Mouse (Mus musculus): ENCODE measurements around the gene Dcdc2b. TPM values are rescaled to one million over a fixed set of nuclear protein-coding genes. Genes with fewer than 3 reads are reported as not detected.

The Dcdc2b gene
- polyA plus RNA-seq (2012; rRNA removed), result 5.6 and 7.6 TPM in 2 replicates

DNA sequence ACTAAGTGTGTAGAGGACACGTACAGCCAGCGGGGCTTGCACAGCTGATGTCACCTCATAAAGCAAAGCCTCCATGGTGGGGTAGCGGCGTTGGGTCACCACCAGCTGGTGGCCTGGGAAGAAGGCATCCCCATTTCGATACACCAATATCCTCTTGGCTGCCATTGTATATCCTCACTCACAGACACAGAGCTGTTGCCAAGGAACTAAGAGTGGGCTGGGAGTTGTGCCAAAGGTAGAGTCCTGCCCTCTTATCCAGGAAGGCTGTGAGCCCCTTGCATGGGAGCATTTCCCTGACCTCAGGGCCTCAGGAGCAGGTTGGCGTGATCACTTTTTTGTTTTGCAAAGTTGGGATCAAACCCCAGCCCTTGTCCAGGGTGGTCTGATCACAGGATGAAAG lies at the start of gene Dcdc2b:
Gene Dcdc2b, minus strand, starts transcription at position 165 of the 400 bp plus-strand sequence.
- DNase-seq (ENCODE audit: low spot score), result no peak

DNA sequence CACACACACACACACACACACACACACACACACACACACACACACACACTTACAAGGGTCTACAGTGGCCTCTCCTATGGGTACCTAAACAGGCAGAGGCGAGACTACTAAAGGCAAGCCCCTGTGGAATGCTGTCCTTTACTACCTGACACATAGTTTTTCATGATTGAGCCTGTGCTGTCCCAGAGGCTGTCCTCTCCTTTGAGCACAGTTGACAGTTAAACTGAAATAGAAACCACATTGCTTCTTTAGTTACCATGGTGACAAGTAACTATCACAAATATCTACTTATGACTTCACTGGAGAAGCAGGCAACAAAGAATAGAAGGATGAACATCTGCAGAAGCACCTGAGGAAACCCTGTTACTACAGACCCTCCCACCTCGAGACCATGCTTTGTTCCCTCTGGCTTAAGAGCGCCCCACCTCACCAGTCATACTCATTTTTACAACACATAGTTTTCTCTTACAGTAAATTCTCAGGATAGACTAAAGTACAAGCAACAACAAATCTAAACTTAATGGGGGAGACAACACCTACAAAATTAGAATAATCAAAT lies 48.3 kb upstream of the Dcdc2b start:
- no peak for DNase-seq (ENCODE audit: low spot score)

DNA sequence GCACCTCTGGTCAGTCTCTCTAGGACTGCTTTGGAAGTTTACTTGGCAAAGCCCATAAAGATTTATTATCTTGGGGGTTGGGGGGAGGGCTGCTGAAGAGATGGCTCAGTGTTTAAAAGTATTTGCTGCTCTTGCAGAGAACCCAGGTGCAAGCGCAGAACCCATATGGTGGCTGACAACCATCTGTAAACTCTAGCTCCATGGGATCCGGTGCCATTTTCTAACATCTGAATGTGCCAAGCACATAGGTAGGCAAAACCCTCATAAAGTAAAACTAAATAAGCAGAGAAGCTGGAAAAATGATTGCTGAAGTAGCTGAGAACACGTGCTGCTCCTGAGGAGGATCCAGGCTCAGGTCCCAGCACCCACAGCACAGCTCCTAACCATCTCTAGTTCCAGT lies 47.5 kb upstream of the Dcdc2b start:
- DNase-seq (ENCODE audit: low spot score), result no peak

DNA sequence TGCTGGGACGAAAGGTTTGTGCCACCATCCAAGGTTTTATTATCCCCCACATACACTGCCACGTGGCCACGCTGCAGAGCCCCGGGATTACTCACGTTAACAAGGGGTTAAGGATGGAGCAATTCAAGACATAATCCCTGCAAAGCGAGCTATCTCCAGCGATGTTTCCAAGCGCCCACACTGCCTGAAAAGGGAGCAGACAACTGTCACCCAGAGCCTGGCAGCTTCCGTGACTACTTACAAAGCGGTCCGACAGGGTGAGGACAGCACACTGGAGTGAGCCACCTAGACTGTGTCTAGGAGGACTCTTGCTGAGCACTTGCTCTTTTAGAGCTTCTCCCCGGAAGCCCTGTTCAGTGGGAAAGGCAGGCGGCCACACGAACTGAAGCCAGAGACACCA lies 40.7 kb upstream of the Dcdc2b start:
- DNase-seq (ENCODE audit: low spot score), result no peak

DNA sequence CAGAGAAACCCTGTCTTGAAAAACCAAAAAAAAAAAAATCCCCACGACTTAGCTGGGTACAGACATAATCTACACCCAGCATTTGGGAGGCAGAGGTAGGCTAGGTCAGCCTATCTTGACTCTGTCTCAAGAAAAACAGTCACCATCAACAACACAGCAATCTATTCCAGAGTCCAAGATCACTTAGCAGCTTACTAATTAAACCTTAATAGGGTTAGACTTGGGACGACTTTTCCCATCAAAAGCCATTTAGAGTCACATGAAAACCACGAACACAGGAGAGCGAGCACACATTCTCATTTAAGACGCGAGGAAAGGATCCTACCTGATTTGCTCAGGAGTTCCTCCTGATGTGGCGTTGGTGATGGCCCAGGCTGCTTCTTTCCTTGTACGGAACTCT lies 36.3 kb upstream of the Dcdc2b start:
- DNase-seq (ENCODE audit: low spot score), result no peak

DNA sequence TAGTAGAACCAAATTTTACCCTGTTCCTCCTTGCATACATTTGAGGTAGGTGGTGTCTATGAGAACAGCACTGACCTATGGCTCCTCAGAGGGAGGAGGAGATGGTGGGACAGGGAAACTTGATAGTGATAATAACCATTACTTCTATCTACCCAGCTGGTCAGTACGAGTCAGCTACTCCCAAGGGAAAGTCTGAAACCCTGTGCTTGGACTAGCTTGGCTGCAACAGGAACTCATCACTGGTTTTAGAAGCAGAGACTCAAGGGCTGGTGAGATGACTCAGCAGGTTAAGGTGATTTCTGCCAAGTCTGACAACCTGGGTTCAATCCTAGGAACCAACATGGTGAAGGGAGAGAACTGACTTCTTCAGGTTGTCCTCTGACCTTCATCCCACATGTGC lies 34.6 kb upstream of the Dcdc2b start:
- no peak for DNase-seq (ENCODE audit: low spot score)

DNA sequence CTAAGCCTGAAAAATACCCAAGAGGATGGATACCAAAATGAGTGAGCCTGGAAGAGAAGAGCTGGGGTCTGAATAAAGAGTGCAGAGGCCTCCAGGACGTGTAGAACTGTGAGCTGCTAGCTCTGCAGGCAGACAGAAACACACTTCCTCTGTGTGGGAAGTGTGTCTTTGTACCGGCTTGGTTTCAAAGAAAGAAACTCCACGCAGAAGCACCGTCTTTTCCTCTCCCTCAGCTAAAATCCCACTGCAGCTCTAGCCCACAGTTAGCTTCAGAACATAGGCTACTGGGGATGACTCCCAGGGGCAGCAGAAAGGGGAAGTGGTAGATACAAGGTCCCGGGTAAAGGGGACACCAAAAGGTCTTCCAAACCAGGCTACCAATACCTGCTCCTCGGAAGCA lies 31.1 kb upstream of the Dcdc2b start:
- no peak for DNase-seq (ENCODE audit: low spot score)

DNA sequence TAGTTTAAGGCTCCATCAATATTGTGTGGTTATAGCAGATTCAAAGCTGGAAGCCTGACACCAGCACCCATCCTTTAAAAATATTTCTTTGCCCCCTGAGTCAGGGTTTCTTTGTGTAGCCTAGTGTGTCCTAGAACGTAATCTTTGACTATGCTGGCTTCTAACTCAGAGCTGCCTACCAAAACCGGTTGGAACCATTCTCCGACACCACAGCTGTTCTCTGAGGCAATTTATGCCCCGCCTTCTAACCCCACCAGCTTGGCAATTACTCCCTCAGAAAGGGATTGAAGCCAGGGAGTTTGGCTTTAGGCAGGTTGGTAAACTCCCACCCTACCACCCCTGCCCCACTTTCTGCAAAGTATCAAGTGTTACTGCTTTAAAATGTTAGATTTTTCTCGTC lies 27.7 kb upstream of the Dcdc2b start:
- no peak for DNase-seq (ENCODE audit: low spot score)

DNA sequence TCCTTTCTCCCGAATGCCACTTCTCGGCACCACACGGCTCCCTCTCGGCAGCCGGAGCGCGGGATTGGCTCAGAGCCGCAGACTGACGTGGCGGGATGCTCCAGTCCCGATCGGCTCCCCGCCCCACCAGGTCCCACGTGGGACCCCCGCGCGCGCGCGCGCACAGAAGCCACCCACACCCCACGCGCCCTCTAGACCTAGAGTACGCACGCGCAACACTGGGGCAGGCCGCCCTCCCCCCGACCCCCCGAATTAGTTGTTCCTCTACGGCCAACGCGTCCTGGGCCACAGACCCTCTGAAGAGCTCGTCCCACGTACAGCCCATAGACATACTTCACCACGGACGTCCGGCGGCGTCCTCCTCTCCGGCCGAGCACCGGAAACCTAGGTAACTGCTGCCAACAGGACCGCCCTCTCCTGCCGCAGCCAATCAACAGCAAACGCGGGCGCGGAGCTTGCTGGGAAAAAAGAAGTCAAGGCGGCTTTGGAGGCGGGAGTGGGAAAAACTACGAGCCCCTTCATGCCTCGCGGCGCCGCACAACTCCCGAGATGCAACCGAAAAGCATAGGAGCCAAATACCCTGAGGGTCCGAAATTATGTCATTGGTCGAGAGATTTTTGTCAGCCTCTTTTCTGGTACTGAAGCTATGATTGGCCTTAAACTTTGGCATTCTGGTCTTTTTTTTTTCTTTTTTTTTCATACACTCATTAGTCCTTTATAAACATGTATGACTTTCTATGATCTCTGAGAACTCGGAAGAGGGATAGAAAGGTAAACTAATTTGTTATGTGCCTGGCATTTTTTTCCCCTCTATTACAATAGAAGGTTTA lies 26.8 kb upstream of the Dcdc2b start, which contains the start of gene Txlna:
Gene Txlna, minus strand, starts transcription at position 428 of the 830 bp plus-strand sequence.
- peak; percentile 86 for DNase-seq (ENCODE audit: low spot score)

DNA sequence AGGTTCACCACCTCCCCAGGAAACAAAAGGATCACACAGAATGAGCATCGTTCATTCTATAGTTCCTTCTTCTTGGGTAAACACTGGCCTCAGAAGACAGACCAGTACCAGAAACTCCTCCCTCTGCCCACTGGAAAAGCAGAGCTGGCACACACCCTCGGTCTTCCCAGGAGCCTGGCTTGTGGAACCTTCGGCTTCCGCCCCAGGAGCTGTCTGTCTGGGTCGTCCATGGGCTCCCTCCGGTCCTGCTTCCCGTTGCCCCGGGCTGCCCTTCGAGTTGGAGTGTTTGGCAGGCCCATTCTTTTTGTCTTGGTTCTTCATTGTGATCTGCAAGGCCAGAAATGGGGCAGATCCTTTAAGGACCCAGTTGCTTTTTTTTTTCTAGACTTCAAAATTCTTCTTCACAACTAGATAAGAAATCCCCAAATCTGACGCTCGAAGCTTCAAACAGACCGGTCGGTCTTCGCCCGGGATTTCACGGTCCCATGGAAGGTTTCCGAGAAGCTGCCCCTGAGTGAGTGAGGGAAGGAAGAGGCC lies 26.1 kb upstream of the Dcdc2b start:
- DNase-seq (ENCODE audit: low spot score), result no peak

DNA sequence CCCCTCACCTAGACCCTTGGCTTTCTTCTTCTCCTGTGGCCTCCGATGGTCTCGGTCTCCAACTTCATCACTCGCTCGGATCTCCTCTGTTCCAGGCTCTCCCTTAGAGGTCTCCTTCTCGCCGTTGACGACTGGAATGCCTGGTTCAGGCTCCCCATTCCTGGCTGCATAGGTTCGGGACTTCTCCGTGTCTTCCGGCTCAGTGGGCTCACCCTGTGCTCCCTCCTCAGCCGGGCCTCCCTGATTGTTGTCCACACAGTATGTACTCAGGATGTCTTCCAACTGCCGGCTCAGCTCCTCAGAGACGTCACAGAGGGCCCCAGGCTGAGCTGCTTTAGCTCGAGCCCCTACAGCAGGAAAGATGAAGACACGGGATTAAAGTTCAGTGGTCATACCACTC lies 25.2 kb upstream of the Dcdc2b start:
- DNase-seq (ENCODE audit: low spot score), result no peak

DNA sequence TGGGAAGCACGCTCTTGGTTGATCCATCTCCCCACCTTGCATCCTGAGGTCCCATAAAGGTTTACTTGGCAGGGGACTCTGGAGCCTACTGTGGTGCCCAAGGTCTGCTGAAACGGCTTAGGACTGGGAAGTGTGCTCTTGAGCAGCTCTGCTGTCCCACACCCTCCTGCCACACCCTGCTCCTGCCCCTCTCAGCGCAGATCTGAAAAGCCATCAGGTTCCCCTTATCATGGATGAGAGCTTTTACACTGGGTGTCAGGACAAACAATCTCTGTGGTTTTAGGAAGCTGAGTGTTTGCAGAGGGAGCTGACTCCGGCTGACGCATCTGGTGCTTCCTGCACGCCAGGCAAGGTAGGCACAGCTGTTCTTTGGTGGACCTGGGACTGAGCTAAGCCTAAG lies 19.8 kb upstream of the Dcdc2b start:
- no peak for DNase-seq (ENCODE audit: low spot score)

DNA sequence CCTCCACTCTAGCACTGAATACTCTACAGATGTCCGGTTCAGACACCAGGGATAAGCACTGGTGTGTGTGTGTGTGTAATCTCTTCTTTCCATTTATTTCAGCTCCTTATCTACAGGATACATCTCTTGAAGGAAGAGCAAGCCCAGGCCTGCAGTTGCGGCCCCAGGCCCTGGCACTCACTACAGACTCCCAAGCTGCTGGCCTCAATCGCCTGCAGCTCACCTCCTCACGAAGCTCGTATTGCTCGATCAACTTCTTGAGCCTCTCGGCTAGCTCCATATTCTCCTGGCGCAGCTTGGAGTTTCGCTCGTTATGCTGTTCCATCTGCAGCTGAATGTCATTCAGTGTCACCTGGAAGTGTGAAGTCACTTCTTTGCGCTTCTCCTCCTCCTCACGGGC lies 17.8 kb upstream of the Dcdc2b start:
- no peak for DNase-seq (ENCODE audit: low spot score)

DNA sequence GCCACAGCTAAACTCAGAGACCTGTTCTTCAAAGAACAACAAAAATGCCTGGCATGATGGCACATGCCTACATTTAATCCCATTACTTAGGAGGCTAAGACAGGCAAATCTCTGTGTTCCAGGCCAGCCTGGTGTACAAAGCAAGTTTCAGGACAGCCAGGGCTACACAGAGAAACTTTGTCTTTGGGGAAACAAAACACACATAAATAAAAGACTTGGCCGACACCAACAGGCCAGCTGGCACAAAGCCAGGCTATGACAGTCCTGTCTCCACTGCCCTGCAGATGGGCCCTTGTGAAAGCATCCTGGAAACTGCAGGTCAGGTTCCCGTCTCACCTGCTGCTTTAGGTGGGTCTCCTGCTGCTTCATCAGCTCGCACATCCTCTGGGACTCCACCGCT lies 16.9 kb upstream of the Dcdc2b start:
- no peak for DNase-seq (ENCODE audit: low spot score)

DNA sequence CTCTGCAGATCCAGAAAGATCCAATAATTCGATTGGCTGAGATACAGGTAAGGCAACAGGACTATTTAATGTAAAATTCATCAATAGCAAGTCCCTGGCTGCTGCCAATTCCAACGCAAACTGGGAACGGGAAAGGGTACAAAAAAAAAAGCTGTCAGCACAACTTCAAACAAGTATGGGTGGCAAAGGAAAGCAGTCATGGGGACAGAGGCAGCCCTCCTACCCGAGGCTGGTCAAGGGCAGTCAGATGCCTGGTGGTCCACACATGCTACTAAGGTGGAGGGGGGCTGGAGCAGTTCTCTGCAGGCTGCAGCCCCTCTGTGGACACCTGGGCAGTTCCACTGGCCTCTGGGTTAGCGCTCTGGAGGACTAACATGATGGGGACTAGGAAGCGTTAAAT lies 12.0 kb upstream of the Dcdc2b start:
- no peak for DNase-seq (ENCODE audit: low spot score)

DNA sequence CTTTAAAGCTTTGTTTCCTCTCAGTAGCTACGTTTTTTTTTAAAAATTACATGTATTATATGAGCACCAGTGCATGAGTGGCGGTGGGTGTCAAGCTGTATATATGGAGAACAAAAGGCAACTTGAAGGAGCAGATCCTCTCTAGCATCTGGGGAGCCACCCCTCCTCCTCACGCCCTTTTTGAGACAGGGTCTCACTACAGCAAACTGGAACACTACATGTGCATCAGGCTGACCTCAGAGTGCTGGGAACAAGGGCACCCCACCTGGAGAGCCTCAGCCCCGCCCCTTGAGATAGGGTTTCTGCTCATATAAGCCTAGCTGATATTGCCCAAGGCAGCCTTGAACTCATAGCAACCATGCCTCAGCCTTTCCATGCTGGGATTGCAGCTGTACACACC lies 11.4 kb upstream of the Dcdc2b start:
- DNase-seq (ENCODE audit: low spot score), result no peak

DNA sequence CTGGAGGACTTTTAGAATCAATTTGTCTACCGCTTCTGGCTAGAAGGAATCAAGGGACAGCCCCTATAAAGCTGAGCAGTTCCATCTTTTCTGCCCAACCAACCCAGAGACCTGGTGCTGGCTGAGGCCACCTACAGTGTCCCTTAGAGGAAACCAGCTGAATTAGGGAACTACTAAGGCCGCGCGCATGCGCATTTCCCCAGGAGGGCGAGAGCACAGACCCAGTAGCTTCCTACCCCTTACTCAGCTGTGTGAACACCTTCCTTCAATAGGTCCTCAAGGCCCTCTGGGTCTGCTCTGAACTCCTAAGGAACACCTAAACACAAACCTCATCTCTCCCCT lies 10.9 kb upstream of the Dcdc2b start:
- no peak for DNase-seq (ENCODE audit: low spot score)

DNA sequence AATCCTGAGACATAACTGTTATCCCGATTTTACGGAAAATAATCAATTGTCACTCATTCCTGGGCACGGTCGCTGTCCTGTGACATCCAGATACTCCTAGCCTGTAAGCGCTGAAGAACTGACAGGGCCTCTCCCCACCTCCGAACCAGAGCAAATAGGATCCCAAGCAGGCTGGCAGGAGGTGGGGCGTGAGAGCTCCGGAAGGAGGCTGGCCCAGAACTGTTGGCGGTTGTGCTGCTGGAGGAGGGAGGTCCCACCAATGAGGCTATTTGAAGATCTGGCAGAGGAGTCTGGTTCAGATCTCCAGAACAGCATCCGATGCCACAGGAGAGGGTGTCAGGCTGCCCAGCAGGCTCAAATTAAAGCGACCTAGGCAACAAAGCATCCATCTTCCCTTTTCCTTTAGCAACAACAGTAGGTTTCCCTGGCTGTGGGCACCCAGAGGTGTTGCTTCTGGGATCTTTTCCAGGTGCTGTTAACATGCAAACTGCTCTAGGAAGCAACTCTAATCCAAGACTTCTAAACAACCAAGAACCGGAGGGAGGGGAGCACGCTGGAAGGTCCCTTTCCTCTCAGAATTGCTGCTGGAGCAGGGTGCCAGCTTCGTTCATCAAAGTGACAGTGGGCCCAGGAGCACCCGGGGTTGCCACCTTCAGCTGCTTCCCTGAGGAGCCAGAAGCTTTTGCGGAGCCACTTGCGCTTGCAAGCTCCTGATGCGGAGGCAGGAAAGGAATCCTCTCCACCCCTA lies 10.4 kb upstream of the Dcdc2b start:
- DNase-seq (ENCODE audit: low spot score), result no peak

DNA sequence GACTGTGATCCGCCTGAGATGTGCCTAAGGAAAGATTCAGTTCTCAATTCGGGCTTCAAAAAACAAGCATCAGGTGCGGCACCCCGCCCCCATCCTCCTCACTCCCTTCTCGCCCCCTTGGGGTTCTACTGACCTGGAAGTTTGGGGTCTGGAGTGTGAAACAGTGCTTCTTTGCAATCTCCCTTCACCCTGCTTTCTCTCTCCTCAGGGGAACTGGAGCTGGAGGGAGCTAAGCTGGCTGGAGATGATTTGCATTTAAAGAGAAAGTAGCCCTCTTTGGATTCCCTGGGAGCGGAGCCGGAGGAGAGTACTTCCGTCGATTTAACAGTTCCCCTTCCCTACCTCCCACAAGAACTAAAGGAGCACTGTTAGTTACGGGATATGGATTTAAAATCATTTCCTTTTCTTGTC lies 9.6 kb upstream of the Dcdc2b start, which contains the start of gene Ccdc28b:
Gene Ccdc28b, minus strand, starts transcription at position 267 of the 411 bp plus-strand sequence.
- no peak for DNase-seq (ENCODE audit: low spot score)

DNA sequence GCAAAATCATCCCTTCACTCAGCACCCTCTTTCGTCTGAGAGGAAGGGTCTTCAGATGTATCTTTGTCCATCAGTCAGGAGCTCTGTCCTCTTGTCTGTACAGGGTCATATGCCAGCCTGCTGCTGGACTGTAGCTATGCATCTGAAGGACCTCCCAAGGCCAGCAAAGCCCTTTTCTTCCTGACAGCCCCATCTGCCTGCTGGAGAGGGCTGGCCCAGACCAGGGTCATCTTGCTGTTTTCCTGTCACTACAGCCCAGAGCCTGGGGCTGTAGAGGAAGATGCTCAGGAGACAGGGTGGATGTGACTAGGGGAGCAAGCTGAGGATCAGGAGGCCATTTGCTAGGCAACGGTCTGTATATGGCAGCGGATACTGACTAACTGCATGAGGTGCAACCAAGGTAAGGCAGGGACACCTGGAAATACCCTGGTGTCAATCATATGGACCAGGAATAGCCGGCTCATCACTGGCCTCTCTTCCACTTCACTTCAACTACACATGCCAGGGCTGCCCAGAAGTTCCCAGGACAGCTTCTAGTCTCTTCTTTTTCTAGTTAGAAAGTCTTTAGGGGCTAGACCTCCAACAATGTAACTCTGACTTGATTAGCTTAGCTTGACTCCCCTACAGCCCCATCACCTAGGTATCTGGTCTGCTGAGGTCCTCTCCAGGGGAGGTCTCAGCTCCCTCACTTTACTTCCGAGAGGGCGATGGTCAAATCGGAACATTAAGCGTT lies 8.9 kb upstream of the Dcdc2b start:
- DNase-seq (ENCODE audit: low spot score), result no peak

DNA sequence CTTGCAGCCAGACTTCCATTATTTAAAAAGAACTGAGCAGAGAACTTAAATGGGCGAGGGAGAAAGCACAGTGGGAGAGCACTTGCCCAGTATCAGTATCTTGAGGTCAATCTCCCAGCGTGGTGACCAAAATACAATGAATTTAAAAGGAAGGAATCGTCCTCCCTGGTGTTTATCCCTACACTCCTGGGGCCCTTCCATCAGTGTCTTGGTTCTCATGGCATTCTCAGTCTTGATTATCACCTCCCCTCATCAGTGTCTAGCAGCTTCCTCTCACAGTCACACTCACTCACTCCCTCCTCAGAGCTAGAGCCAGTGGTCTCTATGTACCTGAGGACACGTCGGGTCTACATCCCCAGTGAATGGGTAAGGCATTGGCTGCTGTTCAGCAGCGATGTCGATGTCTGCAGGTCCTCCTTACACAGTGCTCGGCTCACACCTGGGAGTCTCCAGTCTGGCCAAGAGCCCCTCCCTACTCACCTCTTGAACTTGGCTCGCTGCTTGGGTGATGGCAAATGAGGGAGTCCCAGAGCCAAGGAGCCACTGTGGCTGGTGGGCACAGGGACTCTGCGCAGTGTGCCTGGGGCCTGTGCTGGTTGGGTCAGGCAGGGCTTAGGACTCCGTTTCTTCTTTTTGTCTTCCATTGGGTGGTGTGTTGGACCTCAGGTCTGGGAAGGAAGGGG lies 8.2 kb upstream of the Dcdc2b start:
- no peak for DNase-seq (ENCODE audit: low spot score)
